Comparison of ENCODE assay signal across 8 mouse cellular contexts in the genomic region with DNA sequence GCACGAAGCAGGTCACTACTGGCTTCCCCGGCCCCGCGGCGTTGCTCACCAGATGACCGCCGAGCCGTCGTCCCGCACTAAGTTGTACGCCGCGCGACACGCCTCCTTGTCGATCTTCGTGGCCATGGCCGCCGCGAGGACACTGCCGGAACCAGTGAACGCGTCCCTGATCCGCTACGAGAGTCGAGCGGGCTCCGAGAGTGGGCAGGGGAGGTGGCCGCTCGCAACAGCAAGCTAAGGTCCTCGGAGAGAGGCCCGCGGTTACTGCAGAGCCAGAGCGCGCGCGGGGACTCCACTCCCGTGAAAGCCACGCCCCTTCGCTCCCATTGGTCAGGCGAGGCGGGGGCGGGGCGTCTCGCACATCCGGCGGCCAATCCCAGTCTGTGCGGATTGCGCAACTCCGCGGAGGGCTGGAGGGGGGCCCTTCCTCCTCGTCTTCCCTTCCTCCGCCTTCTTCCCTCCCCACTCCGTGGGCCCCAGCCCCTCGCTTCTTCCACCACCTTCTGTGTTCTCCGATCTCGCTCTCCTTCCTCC. TPM values are rescaled to one million over a fixed set of nuclear protein-coding genes. Genes with fewer than 3 reads are reported as not detected.
DNase-seq lines count a peak whose midpoint lies in the region; ATAC-seq and TF ChIP-seq lines count a peak whose summit lies in the region.

Gene Cotl1 (minus strand): TSS at position 270 of the 534 bp plus-strand sequence.

- peak; percentile 99 for TF ChIP-seq POLR2A in olfactory bulb, adult 2 months (IDR thresholded peaks at IDR 0.05; ENCODE audit: insufficient read depth, low read depth, low read length)
- TF ChIP-seq POLR2A in thymus, adult 2 months (IDR thresholded peaks at IDR 0.05; ENCODE audit: control insufficient read depth, extremely low read depth, insufficient read depth, low read length, poor library complexity) = peak; percentile 98

- no peaks in the 10 kb centered on the region for H3K27me3 ChIP-seq in forebrain, embryonic 16.5 days (replicated peaks; ENCODE audit: control insufficient read depth, insufficient read depth, low read length)
- no peaks in the 10 kb centered on the region for H3K27me3 ChIP-seq in lung, embryonic 14.5 days (ENCODE audit: insufficient read depth, low read length)
- no peaks in the 10 kb centered on the region for H3K27me3 ChIP-seq in thymus, adult 2 months (ENCODE audit: control insufficient read depth, insufficient read depth, low read length)

- H3K9ac ChIP-seq in ES-E14 (ENCODE audit: insufficient read depth, low read depth, low read length, poor library complexity, severe bottlenecking) = peak within 1 kb of the TSS; percentile 84
- peak within 1 kb of the TSS; percentile 84 for H3K9ac ChIP-seq in forebrain, embryonic 16.5 days (replicated peaks; ENCODE audit: low read depth, low read length)
- H3K9ac ChIP-seq in lung, embryonic 14.5 days = peak within 1 kb of the TSS; percentile 75

- intact Hi-C loops in heart, postnatal 36 days (cut with DNase I) = loop anchor here (5.0 kb wide), 1 partner anchor 143 kb away; no protein-coding TSS in a partner anchor

- peak; percentile 96 for ATAC-seq in forebrain, embryonic 16.5 days
- ATAC-seq in lung, embryonic 14.5 days (ENCODE audit: insufficient read depth) = peak; percentile 90

- peaks cover 13 to 20% of the 10 kb centered on the region in 2 experiments for H3K4me1 ChIP-seq in ES-E14 (ENCODE audit: control insufficient read depth in 2 of 2, insufficient read depth in 2 of 2, low read length in 2 of 2, poor library complexity in 1 of 2)
- peaks cover 49% of the 10 kb centered on the region for H3K4me1 ChIP-seq in forebrain, embryonic 16.5 days (replicated peaks; ENCODE audit: control insufficient read depth, insufficient read depth, low read length)
- H3K4me1 ChIP-seq in lung, embryonic 14.5 days (ENCODE audit: insufficient read depth) = peaks cover 20% of the 10 kb centered on the region
- peaks cover 34% of the 10 kb centered on the region for H3K4me1 ChIP-seq in olfactory bulb, adult 2 months (ENCODE audit: control insufficient read depth, insufficient read depth, low read length)
- H3K4me1 ChIP-seq in thymus, adult 2 months (replicated peaks; ENCODE audit: control insufficient read depth, insufficient read depth, low read length) = peaks cover 48% of the 10 kb centered on the region

- no peaks in the 10 kb centered on the region for H3K36me3 ChIP-seq in ES-E14 (ENCODE audit: control insufficient read depth, insufficient read depth, low read length, poor library complexity, severe bottlenecking)
- no peaks in the 10 kb centered on the region for H3K36me3 ChIP-seq in forebrain, embryonic 16.5 days (ENCODE audit: control insufficient read depth, insufficient read depth)
- 0 out of 2 replicates have a peak, but pooled peaks cover 3% of the 10 kb centered on the region for H3K36me3 ChIP-seq in lung, embryonic 14.5 days (ENCODE audit: insufficient read depth)
- no peaks in the 10 kb centered on the region for H3K36me3 ChIP-seq in thymus, adult 2 months (ENCODE audit: control insufficient read depth, insufficient read depth, low read length)

- peak within 1 kb of the TSS; percentile 82 for H3K4me2 ChIP-seq in forebrain, embryonic 16.5 days (ENCODE audit: low read length)
- H3K4me2 ChIP-seq in lung, embryonic 14.5 days = peak within 1 kb of the TSS; percentile 98

- H3K4me3 ChIP-seq in ES-E14 (ENCODE audit: insufficient read depth in 1 of 2, low read depth in 1 of 2, low read length in 2 of 2, poor library complexity in 1 of 2, severe bottlenecking in 1 of 2) = peak within 1 kb of the TSS; percentile 95
- H3K4me3 ChIP-seq in forebrain, embryonic 16.5 days (replicated peaks; ENCODE audit: low read length) = peak within 1 kb of the TSS; percentile 94
- H3K4me3 ChIP-seq in layer of hippocampus, adult 2 months = peak within 1 kb of the TSS; percentile 62
- H3K4me3 ChIP-seq in lung, embryonic 14.5 days (ENCODE audit: low read depth, low read length) = peak within 1 kb of the TSS; percentile 69
- H3K4me3 ChIP-seq in olfactory bulb, adult 2 months (ENCODE audit: insufficient read depth, low read depth, low read length) = peak within 1 kb of the TSS; percentile 85
- H3K4me3 ChIP-seq in thymus, adult 2 months (ENCODE audit: control insufficient read depth, insufficient read depth, low read length) = peak within 1 kb of the TSS; percentile 64

- H3K27ac ChIP-seq in ES-E14 (ENCODE audit: insufficient read depth, low read depth, low read length, poor library complexity, severe bottlenecking) = no peak within 1 kb of the TSS
- H3K27ac ChIP-seq in forebrain, embryonic 16.5 days (ENCODE audit: low read length) = peak within 1 kb of the TSS; percentile 86
- H3K27ac ChIP-seq in layer of hippocampus, adult 2 months = peak within 1 kb of the TSS; percentile 90
- peak within 1 kb of the TSS; percentile 60; the same call in 1 of the 2 replicates for H3K27ac ChIP-seq in lung, embryonic 14.5 days (ENCODE audit: low read depth)
- peak within 1 kb of the TSS; percentile 94 for H3K27ac ChIP-seq in olfactory bulb, adult 2 months (ENCODE audit: insufficient read depth, low read depth, low read length)
- no peak within 1 kb of the TSS for H3K27ac ChIP-seq in thymus, adult 2 months (ENCODE audit: control insufficient read depth, insufficient read depth, low read length)

- 0% methylated on average over 56 of the region's 57 CpGs for WGBS in forebrain, embryonic 16.5 days
- under 1% methylated on average over 55 of the region's 57 CpGs for WGBS in lung, embryonic 14.5 days
- under 1% methylated on average over 52 of the region's 57 CpGs for WGBS in olfactory bulb, adult 2 months
- under 1% methylated on average over 57 of the region's 57 CpGs for WGBS in thymus, adult 2 months

- in situ Hi-C loops in ES-E14 (cut with MboI; ENCODE audit: low sequenced_read_pairs in 2 of 2, unreplicated experiment in 2 of 2) = no loop called here

- no peaks in the 10 kb centered on the region for H3K9me3 ChIP-seq in ES-E14 (ENCODE audit: control insufficient read depth, insufficient read depth, low read depth, low read length)
- H3K9me3 ChIP-seq in forebrain, embryonic 16.5 days (ENCODE audit: control insufficient read depth, low read length) = no peaks in the 10 kb centered on the region
- H3K9me3 ChIP-seq in lung, embryonic 14.5 days (ENCODE audit: low read depth, low read length) = no peaks in the 10 kb centered on the region

- TF ChIP-seq CTCF in layer of hippocampus, adult 2 months (conservative IDR thresholded peaks at IDR 0.05) = no peak
- no peak for TF ChIP-seq CTCF in lung, embryonic 14.5 days (IDR thresholded peaks at IDR 0.05; ENCODE audit: low read depth)
- TF ChIP-seq CTCF in olfactory bulb, adult 2 months (IDR thresholded peaks at IDR 0.05; ENCODE audit: insufficient read depth, low read depth, low read length) = no peak
- TF ChIP-seq CTCF in thymus, adult 2 months (IDR thresholded peaks at IDR 0.05; ENCODE audit: borderline replicate concordance, control insufficient read depth, extremely low read depth, insufficient read depth, low read length, poor library complexity) = no peak

- peak; percentile 83 for DNase-seq in ES-E14 (ENCODE audit: low read depth, low spot score)
- peak; percentile 98 for DNase-seq in cerebellum, adult 11-12 months
- peak; percentile 97 to 98 for DNase-seq in heart, postnatal 36 days
- DNase-seq in layer of hippocampus, adult 2 months (ENCODE audit: low spot score in 2 of 2) = peak; percentile 96
- peak; percentile 99 for DNase-seq in lung, embryonic 14.5 days
- peak; percentile 97 for DNase-seq in thymus, adult 2 months

TF ChIP-seq in ES-E14, 5 proteins besides CTCF, POLR2A, EP300 and RAD21:
- TF ChIP-seq MAFK (IDR thresholded peaks at IDR 0.05; ENCODE audit: insufficient read depth, low read depth, low read length) (no peak), HCFC1 (IDR thresholded peaks at IDR 0.05; ENCODE audit: borderline replicate concordance, insufficient read depth, low read length) (no peak), CHD2 (IDR thresholded peaks at IDR 0.05; ENCODE audit: low read depth, low read length) (no peak), ZC3H11A (IDR thresholded peaks at IDR 0.05; ENCODE audit: borderline replicate concordance, low read depth, low read length) (no peak), ZNF384 (IDR thresholded peaks at IDR 0.05; ENCODE audit: low read depth, low read length) (no peak)

RNA-seq across cellular contexts. Expression of gene Cotl1, which starts in this region (rescaled TPM):
- 40.5 and 73.3 TPM in 2 replicates for total RNA-seq in ES-E14 (2012; rRNA removed)
- polyA plus RNA-seq in forebrain, embryonic 16.5 days (2015; fragmentation: Nextera tagmentation; extraction: Ambion mirVana) = 119 and 147 TPM in 2 replicates
- total RNA-seq in heart, postnatal 36 days (2021) = 10 to 100 TPM; 17.5 to 19.0 TPM
- total RNA-seq in layer of hippocampus, adult 2 months (2021) = 100 to 1,000 TPM; 138 to 139 TPM
- 201 and 204 TPM in 2 replicates for polyA plus RNA-seq in lung, embryonic 14.5 days (2014; fragmentation: Nextera tagmentation; extraction: Ambion mirVana)
- polyA plus RNA-seq in olfactory bulb, adult 2 months (2012; ENCODE audit: insufficient read depth, insufficient read length, low replicate concordance, missing spikeins) = not detected in 2 replicates
- 428 and 476 TPM in 2 replicates for polyA plus RNA-seq in thymus, adult 2 months (2012; rRNA removed)

Comparison
In these comparisons a context has a peak if more than half of its experiments do, and no peak if none do; other contexts are left out.
1. H3K27ac ChIP-seq: peak in forebrain, embryonic 16.5 days (single experiment), layer of hippocampus, adult 2 months (single experiment), lung, embryonic 14.5 days (single experiment) and olfactory bulb, adult 2 months (single experiment); none in ES-E14 (single experiment) and thymus, adult 2 months (single experiment).
2. Peak in every context shown above with its lines, with median percentiles within 50 percentile points of each other: DNase-seq, H3K4me3 ChIP-seq and H3K9ac ChIP-seq.